In the genomic region with DNA sequence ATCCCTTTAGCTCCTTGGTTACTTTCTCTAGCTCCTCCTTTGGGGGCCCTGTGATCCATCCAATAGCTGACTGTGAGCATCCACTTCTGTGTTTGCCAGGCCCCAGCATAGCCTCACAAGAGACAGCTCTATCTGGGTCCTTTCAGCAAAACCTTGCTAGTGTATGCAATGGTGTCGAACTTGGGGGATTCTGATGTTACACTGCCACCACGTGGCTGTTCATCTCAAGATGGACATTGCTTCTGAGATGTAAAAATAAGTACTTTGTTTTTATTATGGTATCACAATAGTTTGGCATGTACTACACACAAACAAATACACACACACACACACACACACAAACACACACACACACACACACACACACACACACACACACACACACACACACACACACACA, we compare ENCODE assay signal across 8 mouse cellular contexts.
A peak's percentile ranks its signal among the peaks of the same experiment; 100 is the strongest.
DNase-seq lines count a peak whose midpoint lies in the region; TF ChIP-seq lines count a peak whose summit lies in the region.
"Not testable (repeated sequence)": the region's sequence is repeated elsewhere in the genome, so short reads cannot be mapped to it uniquely, and the experiment has no call there.

No protein-coding gene starts in this region.

- intact Hi-C loops in gastrocnemius, adult 2 months (cut with DNase I), result loop anchor here (2.0 kb wide), 1 partner anchor 360 kb away; no protein-coding TSS in a partner anchor

- TF ChIP-seq CTCF in gastrocnemius, adult 2 months (IDR thresholded peaks at IDR 0.05), result peak; percentile 60

- H3K4me3 ChIP-seq in gastrocnemius, adult 2 months, result not testable (repeated sequence)

- peak; percentile 15 for DNase-seq in 3134 (ENCODE audit: extremely low read depth, insufficient read length, low spot score)
- peak; percentile 74 for DNase-seq in adrenal gland, postnatal 10 days
- DNase-seq in embryo, embryonic 10 days (ENCODE audit: low spot score), result peak; percentile 86
- DNase-seq in gastrocnemius, adult 2 months, result peak; percentile 50
- DNase-seq in induced T-regulatory cell, adult 2 months (ENCODE audit: low read depth), result peak; percentile 37
- DNase-seq in layer of hippocampus, postnatal 36 days, result peak; percentile 49 to 55
- peak; percentile 61 for DNase-seq in lung, postnatal 25 days (ENCODE audit: low spot score)
- DNase-seq in right cerebral cortex, adult 2 months (ENCODE audit: low spot score in 2 of 2), result peak; percentile 76 to 81

- not testable (repeated sequence) for H3K27ac ChIP-seq in gastrocnemius, adult 2 months

Comparison
In these comparisons a context has a peak if more than half of its experiments do, and no peak if none do; other contexts are left out.
1. DNase-seq: peak in every context shown above with its lines; median percentile 86 in embryo, embryonic 10 days; 78 in right cerebral cortex, adult 2 months; 74 in adrenal gland, postnatal 10 days; 61 in lung, postnatal 25 days; 52 in layer of hippocampus, postnatal 36 days; 50 in gastrocnemius, adult 2 months; 37 in induced T-regulatory cell, adult 2 months; 15 in 3134.